Mouse (Mus musculus): ENCODE data around the gene Inpp5a.

DNA sequence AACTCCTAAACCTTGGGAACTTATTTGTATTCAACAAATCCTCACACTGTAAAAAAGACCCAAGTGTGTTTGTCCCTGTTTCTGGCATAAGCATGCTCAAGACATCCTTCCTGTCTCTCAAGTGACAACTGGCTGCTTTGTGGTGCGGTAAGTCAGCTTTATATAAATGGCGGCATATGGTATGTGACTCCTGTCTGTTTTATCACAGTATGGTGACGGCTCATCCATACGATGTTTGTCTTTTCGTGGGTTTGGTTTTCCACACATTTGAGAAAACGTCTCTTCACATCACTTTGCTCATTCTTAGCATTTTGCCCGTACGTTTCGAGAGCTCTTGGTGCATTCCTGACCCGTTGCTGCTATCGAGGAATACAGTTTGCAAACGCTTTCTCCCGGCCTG, 233.7 kb downstream of the Inpp5a start:
- TF ChIP-seq CTCF (IDR thresholded peaks at IDR 0.05; ENCODE audit: control insufficient read depth, insufficient read depth, insufficient replicate concordance, low read depth, low read length) = no peak
- no peak for TF ChIP-seq POLR2A (IDR thresholded peaks at IDR 0.05; ENCODE audit: control insufficient read depth, low read depth, low read length)
